Mouse (Mus musculus) liver, embryonic 14.5 days (tissue): ENCODE results near the gene Wdr25. TPM values are rescaled to one million over a fixed set of nuclear protein-coding genes. Genes with fewer than 3 reads are reported as not detected.
A peak's percentile ranks its signal among the peaks of the same experiment; 100 is the strongest.

Experiments
- ATAC-seq: fragments of 200-750 bp; cut with Nextera tagmentation; 2 replicates; pipeline ENCODE4 v1.8.0; 2017; ENCODE audit warnings: moderate number of reproducible peaks, mild to moderate bottlenecking, moderate library complexity; ENCODE audit not compliant: insufficient read depth
- DNase-seq, 3 experiments: peaks; one replicate each; pipeline ENCODE4 v3.0.0-alpha.2; 2012 to 2013; ENCODE audit warnings: low read depth in 3 of 3, low spot score in 3 of 3
- H3K27ac ChIP-seq: fragments of 300-500 bp; sonication (generic); 2 replicates; pipeline ENCODE4 v1.5.1; 2014; ENCODE audit warnings: moderate library complexity, mild to moderate bottlenecking, control low read depth, inconsistent platforms
- H3K27me3 ChIP-seq: fragments of 300-500 bp; sonication (generic); 2 replicates; pipeline ENCODE4 v1.6.1; 2014; ENCODE audit warnings: mild to moderate bottlenecking, low read length, moderate library complexity; ENCODE audit not compliant: control insufficient read depth, insufficient read depth
- H3K36me3 ChIP-seq: fragments of 300-500 bp; sonication (generic); replicated peaks from 2 replicates; pipeline ENCODE4 v1.6.1; 2014; ENCODE audit warnings: low read depth; ENCODE audit not compliant: control insufficient read depth, insufficient read depth
- H3K4me1 ChIP-seq, 2 experiments: fragments of 200-500 bp in 1 of 2; fragments of 300-500 bp in 1 of 2; sonication (generic) in 1 of 2; replicated peaks; 2 replicates each; pipeline ENCODE4 v1.6.1; 2012 to 2014; ENCODE audit warnings: antibody characterized with exemption in 1 of 2, inconsistent platforms in 1 of 2, low read length in 1 of 2; ENCODE audit not compliant: control insufficient read depth in 2 of 2, insufficient read depth in 2 of 2
- H3K4me2 ChIP-seq: fragments of 300-500 bp; sonication (generic); 2 replicates; pipeline ENCODE4 v1.6.1; 2014; ENCODE audit warnings: low read depth, mild to moderate bottlenecking, control low read depth, moderate library complexity
- H3K4me3 ChIP-seq, 2 experiments: fragments of 200-500 bp in 1 of 2; fragments of 300-500 bp in 1 of 2; sonication (generic) in 1 of 2; 2 replicates each; pipeline ENCODE4 v1.5.1; 2012 to 2014; ENCODE audit warnings: low read depth in 2 of 2, low read length in 2 of 2, mild to moderate bottlenecking in 2 of 2, control low read depth in 1 of 2, inconsistent platforms in 1 of 2, moderate library complexity in 1 of 2; ENCODE audit not compliant: insufficient read depth in 1 of 2
- H3K9ac ChIP-seq: fragments of 300-500 bp; sonication (generic); replicated peaks from 2 replicates; pipeline ENCODE4 v1.6.1; 2014; ENCODE audit warnings: mild to moderate bottlenecking, control low read depth, moderate library complexity
- H3K9me3 ChIP-seq: fragments of 300-500 bp; sonication (generic); 2 replicates; pipeline ENCODE4 v1.6.1; 2016; ENCODE audit warnings: low read length, mixed read lengths; ENCODE audit not compliant: control insufficient read depth
- CTCF ChIP-seq: IDR thresholded peaks from 2 replicates; pipeline ENCODE4 v1.5.1; 2016; ENCODE audit warnings: antibody characterized with exemption, low read depth, control low read depth
- EP300 ChIP-seq: IDR thresholded peaks from 2 replicates; pipeline ENCODE4 v1.6.1; 2016; ENCODE audit warnings: antibody characterized with exemption, low read depth
- WGBS: fragments of 180-500 bp; shearing (Covaris S2); extraction: QIAGEN DNeasy Blood & Tissue Kit; methylation state at CpG from one replicate; pipeline ENCODE4 v1.1.7; 2014; ENCODE audit not compliant: insufficient replicate concordance; 5-methylcytosine and 5-hydroxymethylcytosine counted together
- polyA plus RNA-seq, 2 experiments: library from polyadenylated mRNA; depleted of rRNA in 1 of 2; stranded (reverse) in 1 of 2; unstranded in 1 of 2; fragments of >200 nt; fragmentation: Nextera tagmentation in 1 of 2; extraction: Ambion mirVana in 1 of 2; gene quantifications; 2 replicates each; pipeline versions ENCODE4 v1.2.1 to v1.2.3; 2012 to 2014

Wdr25 gene
- polyA plus RNA-seq, 2 experiments = 1.2 to 3.7 TPM

DNA sequence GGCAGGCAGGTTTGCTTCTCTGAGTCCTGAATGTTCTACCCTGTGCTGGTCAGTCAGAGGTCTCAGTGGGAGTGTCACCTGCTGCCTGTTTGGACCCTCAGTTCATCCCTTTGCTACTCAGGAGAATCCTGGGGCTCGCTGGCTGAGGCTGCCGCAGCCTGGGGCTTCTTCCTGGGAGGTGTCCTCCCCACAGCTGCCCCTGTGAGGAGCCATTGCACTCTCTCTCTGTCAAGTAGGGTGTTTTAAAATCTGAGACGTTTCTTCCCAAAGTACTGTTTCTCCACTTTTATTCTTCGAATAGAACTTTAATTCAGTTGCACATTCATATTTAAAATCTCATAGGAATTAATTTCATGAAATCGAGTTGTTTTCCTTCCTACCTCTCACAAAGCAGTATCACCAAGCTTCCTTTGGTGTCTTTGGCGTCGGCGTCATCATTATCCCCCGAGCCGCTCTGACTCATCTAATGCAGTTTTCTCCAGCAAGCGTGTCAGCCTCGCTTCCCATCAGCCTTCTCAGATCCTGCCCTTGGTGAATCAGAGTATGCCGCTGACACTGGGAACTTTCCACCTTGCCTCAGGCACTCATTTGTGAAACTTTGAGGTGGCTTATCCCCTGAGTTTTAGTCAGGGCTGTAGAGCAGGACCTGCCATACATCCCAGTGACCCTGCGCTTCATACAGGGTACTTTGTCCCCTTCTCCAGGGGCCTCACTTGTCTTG lies 48.9 kb downstream of the Wdr25 start:
- no peak for ATAC-seq
- H3K27ac ChIP-seq = no peak overlapping the region
- H3K4me2 ChIP-seq = no peak overlapping the region
- no peak for TF ChIP-seq EP300
- TF ChIP-seq CTCF = no peak
- H3K36me3 ChIP-seq = no peaks in the 10 kb centered on the region
- no peak overlapping the region for H3K9ac ChIP-seq
- H3K9me3 ChIP-seq = no peaks in the 10 kb centered on the region
- no peaks in the 10 kb centered on the region for H3K27me3 ChIP-seq
- WGBS = 73% methylated on average over 14 of the region's 14 CpGs
- H3K4me1 ChIP-seq = no peaks in the 10 kb centered on the region
- H3K4me3 ChIP-seq = no peak overlapping the region
- DNase-seq = no peak

DNA sequence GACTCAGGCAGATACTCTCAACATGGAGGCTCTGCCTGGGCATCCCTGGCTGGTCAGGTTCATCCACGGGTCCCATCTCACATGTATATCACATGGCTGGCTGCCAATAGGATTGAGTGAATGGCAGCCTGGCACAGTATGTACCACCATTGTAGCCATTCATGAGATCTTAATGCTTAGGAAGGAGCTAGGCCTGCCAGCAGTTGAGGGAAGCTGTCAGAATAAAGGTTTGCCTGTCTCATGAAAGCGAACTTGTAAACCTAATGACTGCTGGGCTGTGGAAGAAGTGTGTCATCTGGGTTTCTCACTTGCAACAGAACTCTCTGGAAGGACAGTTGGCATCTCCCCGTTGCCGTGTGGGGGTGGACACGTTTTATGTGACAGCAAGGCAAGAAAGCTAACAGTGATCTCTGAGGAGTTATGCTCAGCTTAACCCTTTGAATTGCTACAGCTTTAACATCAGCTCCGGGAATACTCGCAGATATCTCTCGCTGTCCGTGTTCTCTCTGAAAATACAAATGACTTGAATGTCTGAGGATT lies 59.6 kb downstream of the Wdr25 start:
- Histone ChIP-seq H3K4me3 (no peak overlapping the region), H3K36me3 (no peaks in the 10 kb centered on the region), H3K27ac (no peak overlapping the region), H3K9ac (no peak overlapping the region), H3K27me3 (no peaks in the 10 kb centered on the region), H3K4me2 (no peak overlapping the region), H3K4me1 (no peaks in the 10 kb centered on the region), H3K9me3 (no peaks in the 10 kb centered on the region)
- DNase-seq (no peak), ATAC-seq (no peak)
- 71% methylated on average over 9 of the region's 9 CpGs for WGBS
- TF ChIP-seq EP300 = no peak
- no peak for TF ChIP-seq CTCF

DNA sequence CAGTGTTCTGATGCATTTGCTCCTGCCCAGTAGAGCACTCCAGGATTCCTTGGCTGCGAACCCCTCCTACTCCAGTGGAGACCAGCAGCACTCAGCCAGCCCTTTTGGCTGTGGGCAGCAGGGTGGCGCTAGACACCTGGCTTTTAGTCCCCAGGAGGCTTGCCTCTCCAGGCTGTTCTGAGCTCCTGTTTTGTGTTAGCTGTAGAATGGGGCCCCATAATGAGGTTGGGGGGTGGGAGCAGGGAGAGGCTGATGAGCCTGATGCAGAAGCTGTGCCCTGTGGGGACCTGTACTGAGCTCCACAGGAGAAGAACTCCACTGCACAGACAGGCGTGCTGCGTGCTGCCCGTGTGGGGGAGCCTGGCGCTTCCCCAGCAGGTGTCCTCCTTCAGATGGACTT lies 60.4 kb downstream of the Wdr25 start:
- Histone ChIP-seq H3K4me3 (no peak overlapping the region), H3K27ac (no peak overlapping the region), H3K27me3 (no peaks in the 10 kb centered on the region), H3K4me2 (no peak overlapping the region), H3K4me1 (no peaks in the 10 kb centered on the region; a peak in 1 of 4 replicates), H3K9me3 (no peaks in the 10 kb centered on the region), H3K36me3 (no peaks in the 10 kb centered on the region), H3K9ac (no peak overlapping the region)
- TF ChIP-seq CTCF = peak; percentile 36; the same call in 1 of the 2 replicates
- no peak for TF ChIP-seq EP300
- 42% methylated on average over 6 of the region's 6 CpGs for WGBS
- no peak for DNase-seq
- no peak for ATAC-seq

DNA sequence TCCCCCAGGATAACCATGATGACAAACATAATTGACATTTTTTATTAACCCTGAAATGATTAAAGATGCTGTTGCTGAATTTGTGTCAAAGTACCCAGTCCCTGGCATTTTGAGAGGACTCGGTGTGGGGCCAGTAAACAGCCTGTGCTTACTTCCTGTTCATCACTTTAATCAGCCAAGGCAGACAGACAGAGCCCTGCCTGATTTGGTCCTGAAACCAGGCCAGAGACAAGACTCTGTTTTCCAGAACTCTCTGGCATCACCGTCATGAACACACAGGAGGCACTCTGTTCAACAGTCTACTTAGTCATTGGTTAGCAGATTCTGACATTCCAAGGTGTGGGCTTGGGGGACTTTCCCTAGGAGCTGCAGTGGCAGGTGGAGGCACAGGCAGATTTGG lies 61.0 kb downstream of the Wdr25 start:
- Histone ChIP-seq H3K9ac (no peak overlapping the region), H3K9me3 (no peaks in the 10 kb centered on the region), H3K4me2 (no peak overlapping the region), H3K4me1 (peaks cover 0 to 1% of the 10 kb centered on the region in 2 experiments; a peak in 1 of 4 replicates), H3K27ac (no peak overlapping the region), H3K27me3 (no peaks in the 10 kb centered on the region), H3K36me3 (no peaks in the 10 kb centered on the region), H3K4me3 (no peak overlapping the region)
- no peak for DNase-seq
- ATAC-seq = no peak
- WGBS = 53% methylated on average over 2 of the region's 2 CpGs
- TF ChIP-seq CTCF (no peak), EP300 (no peak)

DNA sequence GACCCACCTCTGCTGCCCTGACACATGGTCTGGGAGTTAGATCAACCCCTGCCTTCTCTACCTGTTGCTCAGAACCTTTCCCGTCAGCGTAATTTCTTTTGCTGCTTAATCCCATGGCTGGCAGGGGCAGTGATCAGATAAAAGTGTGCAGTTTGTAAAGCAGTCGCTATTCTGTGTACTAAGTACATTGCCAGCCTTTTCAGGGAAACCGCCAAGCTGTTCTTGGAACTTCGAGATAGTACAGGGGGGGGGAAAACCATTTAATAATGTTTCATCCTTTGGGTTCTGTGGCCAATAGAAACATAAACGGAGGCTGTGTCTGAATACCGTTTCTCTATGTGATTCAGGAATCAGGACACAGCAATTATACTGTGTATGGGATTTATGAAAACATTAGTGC lies 65.1 kb downstream of the Wdr25 start:
- no peaks in the 10 kb centered on the region for H3K9me3 ChIP-seq
- H3K4me3 ChIP-seq = no peak overlapping the region
- 42% methylated on average over 7 of the region's 7 CpGs for WGBS
- TF ChIP-seq CTCF = no peak
- TF ChIP-seq EP300 = no peak
- H3K27me3 ChIP-seq = no peaks in the 10 kb centered on the region
- H3K36me3 ChIP-seq = no peaks in the 10 kb centered on the region
- no peak overlapping the region for H3K4me2 ChIP-seq
- ATAC-seq (no peak; the same call in 1 of the 2 replicates), DNase-seq (peak in 1 of 3 experiments; percentile 17)
- peaks cover 0 to 1% of the 10 kb centered on the region in 2 experiments; a peak in 1 of 4 replicates for H3K4me1 ChIP-seq
- H3K27ac ChIP-seq = no peak overlapping the region
- H3K9ac ChIP-seq = no peak overlapping the region
